Mouse (Mus musculus): ENCODE data around the gene Cers3.

The Cers3 gene

DNA sequence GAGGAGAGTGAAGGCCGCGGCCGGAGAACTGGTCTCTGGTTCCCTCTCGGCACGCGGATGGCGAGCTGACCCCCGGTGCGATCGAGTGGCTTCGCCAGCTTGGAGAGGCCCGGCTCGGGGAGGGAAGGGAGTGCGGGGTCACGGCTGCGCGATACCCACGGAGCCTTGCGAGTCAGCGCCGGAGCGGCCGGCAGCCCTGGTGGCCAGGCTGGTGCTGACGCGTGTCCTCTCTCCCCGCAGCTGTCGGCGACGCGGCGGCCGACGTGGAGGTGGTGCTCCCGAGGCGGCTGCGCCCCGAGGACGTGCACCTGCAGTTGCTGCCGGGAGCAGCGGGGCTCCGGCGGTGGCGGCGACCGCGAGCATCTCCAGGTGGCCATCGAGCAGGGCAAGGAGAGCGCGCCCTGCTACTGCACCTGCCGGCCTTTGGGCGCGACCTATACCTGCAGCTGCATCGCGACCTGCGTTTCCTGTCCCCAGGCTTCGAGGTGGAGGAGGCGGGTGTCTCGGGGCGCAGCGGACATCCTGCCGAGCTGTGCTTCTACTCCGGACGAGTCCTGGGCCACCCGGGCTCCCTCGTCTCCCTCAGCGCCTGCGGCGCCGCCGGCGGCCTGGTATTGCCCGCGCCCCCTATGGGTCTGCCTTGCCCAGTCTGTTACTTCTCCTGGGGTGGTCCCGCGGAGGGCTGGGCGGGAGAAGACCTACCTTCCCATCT is 96.9 kb downstream of the Cers3 start:
- DNase-seq (ENCODE audit: low read depth, low spot score): peak; percentile 28

DNA sequence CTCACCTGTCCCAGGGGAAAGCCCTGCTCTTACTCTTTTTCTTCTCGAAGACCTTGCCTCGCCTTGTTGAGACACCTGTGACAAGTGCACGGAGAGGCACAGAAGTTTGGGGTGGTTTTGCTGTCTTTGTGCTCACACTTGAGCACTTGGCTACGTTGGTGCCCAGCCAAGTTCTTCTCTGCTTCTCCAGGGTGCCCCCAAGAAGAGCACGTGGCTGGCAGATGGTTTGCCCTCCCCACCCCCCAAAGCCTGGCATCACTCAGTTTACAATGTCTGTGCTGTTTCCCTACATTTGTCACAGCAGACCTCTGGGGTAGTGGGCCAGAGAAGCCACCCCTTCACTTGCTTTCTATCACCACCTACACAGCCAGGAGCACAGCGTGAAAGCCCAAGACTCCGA is 97.9 kb downstream of the Cers3 start:
- DNase-seq (ENCODE audit: low read depth, low spot score): no peak

DNA sequence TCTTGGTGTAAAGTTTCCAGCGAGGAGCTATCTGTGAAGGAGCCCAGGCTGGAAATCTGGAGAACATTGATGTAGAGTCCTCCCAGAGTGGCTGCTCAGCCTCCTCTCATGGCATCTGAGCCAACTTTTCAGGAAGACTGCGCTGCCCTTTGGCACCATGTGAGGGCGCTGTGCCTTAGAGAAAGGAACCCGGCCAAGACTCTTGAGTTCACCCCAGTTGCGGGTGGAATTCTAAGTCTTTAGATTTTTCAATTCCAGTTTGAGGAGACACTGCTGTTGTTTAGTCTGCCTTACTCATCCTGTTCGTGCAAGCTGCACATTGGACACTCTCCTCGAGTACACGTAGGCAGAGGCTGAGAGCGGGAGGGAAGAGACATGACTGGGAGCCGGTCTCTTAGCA is 98.7 kb downstream of the Cers3 start:
- DNase-seq (ENCODE audit: low read depth, low spot score): peak; percentile 17

DNA sequence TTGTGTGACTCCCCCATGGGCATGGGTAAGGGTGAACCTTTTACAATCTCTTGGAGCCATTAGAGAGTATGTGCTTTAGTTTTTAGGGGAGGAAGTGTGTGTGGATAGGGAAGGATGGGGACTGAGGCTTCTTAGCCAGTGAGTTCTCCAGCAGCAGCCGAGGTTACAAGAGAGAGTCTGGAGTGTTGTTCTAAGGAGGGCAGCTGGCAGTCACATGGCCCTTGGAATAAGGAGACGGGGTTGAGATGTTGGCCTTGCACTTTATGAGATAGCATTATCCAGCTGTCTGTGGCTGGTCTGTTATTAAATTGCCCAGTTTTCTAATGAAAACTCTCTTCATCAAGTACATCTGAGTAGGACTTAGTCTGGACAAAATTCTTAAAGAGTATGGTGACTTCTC is 100.5 kb downstream of the Cers3 start:
- no peak for DNase-seq (ENCODE audit: low read depth, low spot score)

DNA sequence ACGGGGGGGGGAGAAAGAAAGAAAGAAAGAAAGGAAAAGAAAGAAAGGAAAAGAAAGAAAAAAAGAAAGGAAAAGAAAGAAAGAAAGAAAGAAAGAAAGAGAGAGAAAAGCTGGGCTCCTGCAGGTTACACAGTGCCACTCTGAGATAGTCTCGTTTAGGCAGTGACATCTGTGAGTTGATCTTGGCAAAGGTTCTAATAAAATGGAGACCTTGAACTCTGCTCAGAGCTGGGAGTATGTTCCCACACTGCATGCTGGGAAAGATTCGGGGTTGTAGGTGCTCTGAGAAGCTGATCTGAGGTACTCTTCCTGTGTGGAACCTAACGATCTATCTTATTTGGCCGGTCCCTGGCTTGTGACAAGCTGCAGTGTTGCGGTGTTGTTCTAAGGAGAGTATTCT is 103.3 kb downstream of the Cers3 start:
- no peak for DNase-seq (ENCODE audit: low read depth, low spot score)

DNA sequence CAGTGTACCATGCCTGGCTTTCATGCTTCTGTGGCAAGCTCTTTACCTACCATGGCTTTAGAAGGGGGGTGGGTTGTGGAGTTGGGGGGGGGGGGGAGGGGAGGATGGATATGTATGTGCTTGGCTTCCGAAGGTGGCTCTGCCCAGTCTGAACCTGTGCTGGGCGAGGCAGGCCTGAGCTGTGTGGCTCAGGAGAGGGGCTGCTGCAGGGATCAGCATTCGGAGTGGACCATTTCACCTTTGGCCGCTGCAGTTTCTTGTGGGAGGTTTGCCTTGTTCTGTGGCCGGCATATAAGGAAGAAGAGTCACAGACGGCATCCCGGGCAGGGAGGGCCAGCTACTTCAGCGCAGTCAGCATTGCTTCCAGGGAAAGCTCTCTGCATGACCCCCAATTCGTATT is 104.0 kb downstream of the Cers3 start:
- no peak for DNase-seq (ENCODE audit: low read depth, low spot score)

- no peak for DNase-seq (ENCODE audit: low read depth, low spot score)
These were observed 106.0 kb downstream of the Cers3 start for GRCm38 (mm10) chr7:66849316-66849715.

GRCm38 (mm10) chr7:66852164-66852563 is 108.9 kb downstream of the Cers3 start:
- no peak for DNase-seq (ENCODE audit: low read depth, low spot score)

- DNase-seq (ENCODE audit: low read depth, low spot score): no peak
These were observed 114.3 kb downstream of the Cers3 start for GRCm38 (mm10) chr7:66857610-66858009.

GRCm38 (mm10) chr7:66858247-66859075 is 115.2 kb downstream of the Cers3 start:
- DNase-seq (ENCODE audit: low read depth, low spot score): no peak

GRCm38 (mm10) chr7:66859220-66859619 is 115.9 kb downstream of the Cers3 start:
- no peak for DNase-seq (ENCODE audit: low read depth, low spot score)

GRCm38 (mm10) chr7:66866944-66867718 is 123.8 kb downstream of the Cers3 start:
- no peak for DNase-seq (ENCODE audit: low read depth, low spot score)

- no peak for DNase-seq (ENCODE audit: low read depth, low spot score)
These were observed 124.6 kb downstream of the Cers3 start for GRCm38 (mm10) chr7:66867719-66868501.

DNA sequence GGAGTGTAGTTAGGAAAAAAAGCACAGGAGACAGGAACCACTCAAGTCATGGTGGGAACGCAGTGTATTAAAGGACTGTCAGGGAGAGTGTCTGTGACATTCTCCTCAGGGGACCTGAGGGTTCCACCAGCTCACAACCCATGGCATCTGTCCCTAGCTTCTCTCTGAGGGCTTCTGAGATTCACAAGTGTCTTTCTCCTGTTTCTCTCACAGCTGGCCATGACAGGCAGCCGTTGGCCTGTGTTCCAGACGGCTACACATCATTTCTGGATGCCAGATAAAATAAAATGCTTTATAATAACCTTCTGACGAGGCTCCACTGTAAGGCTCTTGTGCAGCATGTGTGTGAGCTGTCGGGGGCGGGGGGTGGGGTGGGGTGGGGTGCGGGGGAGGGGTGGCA is 128.2 kb downstream of the Cers3 start:
- no peak for DNase-seq (ENCODE audit: low read depth, low spot score)

DNA sequence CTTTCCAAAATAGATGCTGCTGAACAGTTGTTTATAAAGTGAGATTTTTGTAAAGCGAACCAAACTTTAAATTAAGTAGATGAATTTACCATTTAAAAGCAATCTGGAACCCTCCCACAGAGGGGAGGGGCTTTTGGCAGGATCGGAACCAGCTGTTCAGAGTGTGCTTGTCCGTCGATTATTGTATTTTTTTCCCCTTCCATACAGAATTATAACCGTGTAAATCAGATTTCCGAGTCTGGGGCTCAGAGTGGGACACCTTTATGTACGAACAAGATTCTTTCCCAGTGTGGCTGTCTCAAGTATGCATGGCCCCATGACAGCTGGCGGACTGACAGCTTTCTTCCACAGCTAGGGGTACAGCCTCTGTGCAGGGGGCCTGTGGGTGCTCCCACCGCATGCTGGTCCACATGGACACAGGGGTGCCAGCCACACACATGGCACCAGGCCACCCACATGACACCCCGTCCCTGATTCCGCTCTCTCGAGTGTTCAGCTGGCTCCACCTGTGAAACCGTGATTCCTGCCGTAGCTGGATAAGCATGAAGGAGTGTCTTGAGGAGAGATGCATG is 128.7 kb downstream of the Cers3 start:
- DNase-seq (ENCODE audit: low read depth, low spot score): no peak

DNA sequence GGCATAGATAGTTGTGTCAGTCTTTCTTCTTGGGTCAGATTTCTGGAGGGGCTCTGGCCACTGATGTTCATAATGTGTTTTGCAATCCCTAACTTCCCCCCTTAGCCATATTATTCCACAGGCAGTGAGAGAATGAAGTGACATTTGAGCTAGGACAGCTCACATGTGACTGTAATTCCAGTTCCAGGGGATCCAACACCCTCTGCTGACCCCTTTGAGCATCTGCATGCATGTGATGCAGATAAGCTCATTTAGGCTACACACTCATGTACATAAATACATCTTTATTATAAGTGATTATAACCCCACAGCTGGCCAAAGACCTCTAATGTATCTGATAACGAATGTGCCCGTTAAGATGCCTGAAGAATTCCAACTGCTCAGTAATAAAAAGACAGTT is 129.9 kb downstream of the Cers3 start:
- DNase-seq (ENCODE audit: low read depth, low spot score): no peak

Measured in retina, postnatal 7 days (tissue).